Mouse (Mus musculus): ENCODE data around the gene Lrmda.

DNA sequence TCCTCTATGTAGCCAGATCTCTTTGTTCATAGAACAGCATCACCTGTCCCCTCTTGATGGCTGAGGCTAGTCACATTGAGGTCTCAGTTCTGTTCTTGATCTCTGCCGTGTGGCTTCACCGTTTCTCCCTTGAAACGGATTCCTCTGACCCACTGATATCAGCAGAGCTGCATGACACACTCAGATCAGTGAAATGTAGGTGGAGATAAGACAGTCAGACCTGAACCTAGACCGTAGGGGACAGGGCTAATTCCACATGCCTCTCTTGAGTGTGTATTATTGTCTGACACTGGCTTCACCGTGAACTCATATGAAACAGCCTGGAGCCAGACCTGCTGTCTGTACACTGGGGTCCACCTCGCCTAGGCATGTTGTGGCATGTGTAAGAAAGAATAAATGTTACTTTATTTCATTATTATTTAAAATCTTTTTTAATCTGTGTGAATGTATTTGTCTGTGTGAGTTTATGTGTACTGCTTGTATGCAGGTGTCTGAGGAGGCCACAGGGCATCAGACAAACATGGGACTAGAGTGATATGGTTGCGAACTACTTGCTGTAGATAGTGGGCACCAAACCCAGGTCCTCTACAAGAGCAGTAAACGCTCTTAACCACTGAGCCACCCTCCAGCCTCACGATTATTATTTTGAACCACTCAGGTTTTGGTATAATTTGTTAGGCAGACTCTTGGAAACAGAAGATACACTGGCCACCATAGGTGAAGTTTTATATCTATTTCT, 42.8 kb downstream of the Lrmda start:
- TF ChIP-seq CTCF (IDR thresholded peaks at IDR 0.05; ENCODE audit: borderline replicate concordance, control insufficient read depth, extremely low read depth, insufficient read depth, low read length, poor library complexity): no peak
- TF ChIP-seq POLR2A (IDR thresholded peaks at IDR 0.05; ENCODE audit: control insufficient read depth, extremely low read depth, insufficient read depth, low read length, poor library complexity): no peak
